Mouse (Mus musculus): ENCODE measurements around the gene Noc2l. TPM values are rescaled to one million over a fixed set of nuclear protein-coding genes. Genes with fewer than 3 reads are reported as not detected.

Noc2l gene
- polyA plus RNA-seq, 1 experiment = 2.9 TPM

DNA sequence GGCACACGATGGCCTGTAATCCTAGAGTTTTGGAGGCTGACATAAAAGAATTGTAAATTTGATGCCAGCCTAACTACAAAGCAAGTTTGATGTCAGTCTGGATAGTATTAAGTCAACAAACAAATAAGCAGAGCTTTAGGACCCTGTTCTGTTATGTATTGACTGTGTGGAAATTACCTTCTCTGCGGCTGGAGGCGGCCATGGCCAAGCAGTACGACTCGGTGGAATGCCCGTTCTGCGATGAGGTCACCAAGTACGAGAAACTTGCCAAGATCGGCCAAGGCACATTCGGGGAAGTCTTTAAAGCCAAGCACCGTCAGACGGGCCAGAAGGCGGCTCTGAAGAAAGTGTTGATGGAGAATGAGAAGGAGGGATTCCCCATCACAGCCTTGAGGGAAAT is 22.7 kb upstream of the Noc2l start:
- no peaks in the 10 kb centered on the region for H3K36me3 ChIP-seq (ENCODE audit: control insufficient read depth)

DNA sequence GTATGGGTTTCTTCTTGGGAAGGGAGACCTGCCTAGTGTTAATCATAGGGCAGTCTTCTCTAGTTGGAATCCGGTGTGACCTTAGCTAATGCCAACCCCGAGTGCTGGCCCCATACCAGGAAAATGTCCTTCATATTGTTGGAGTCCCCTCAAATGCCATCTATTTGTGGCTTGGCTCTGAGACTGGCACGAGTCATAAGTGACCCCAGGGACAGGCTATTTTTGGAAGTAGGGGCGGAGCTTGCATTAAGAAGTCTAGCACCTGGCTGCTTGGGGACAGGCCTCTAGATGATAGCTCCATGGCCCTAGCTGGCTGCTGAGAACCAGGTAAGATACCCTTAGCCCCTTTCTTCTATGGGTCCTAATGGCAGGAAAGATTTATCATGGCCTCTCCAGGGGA is 20.2 kb upstream of the Noc2l start, which contains the start of gene Perm1:
Gene Perm1, plus strand, starts transcription at position 220 of the 400 bp plus-strand sequence.
- H3K27me3 ChIP-seq (ENCODE audit: control insufficient read depth) = peaks cover 4% of the 10 kb centered on the region
- H3K36me3 ChIP-seq (ENCODE audit: control insufficient read depth) = no peaks in the 10 kb centered on the region
- no peak for TF ChIP-seq GATA1 (IDR thresholded peaks at IDR 0.05; ENCODE audit: low read length)
- no peaks in the 10 kb centered on the region for H3K4me1 ChIP-seq (ENCODE audit: control insufficient read depth)
- H3K4me3 ChIP-seq (replicated peaks) = no peak within 1 kb of the TSS
- H3K9me3 ChIP-seq (ENCODE audit: control insufficient read depth, low read length) = no peaks in the 10 kb centered on the region

More for the DNA sequence above, 22.7 kb upstream of the Noc2l start:
- Histone ChIP-seq H3K9me3 (ENCODE audit: control insufficient read depth, low read length) (no peaks in the 10 kb centered on the region), H3K27me3 (ENCODE audit: control insufficient read depth) (peaks cover 6% of the 10 kb centered on the region), H3K4me3 (replicated peaks) (no peak overlapping the region), H3K4me1 (ENCODE audit: control insufficient read depth) (no peaks in the 10 kb centered on the region)
- no peak for TF ChIP-seq TAL1 (IDR thresholded peaks at IDR 0.05; ENCODE audit: low read length)
- TF ChIP-seq GATA1 (IDR thresholded peaks at IDR 0.05; ENCODE audit: low read length) = no peak

DNA sequence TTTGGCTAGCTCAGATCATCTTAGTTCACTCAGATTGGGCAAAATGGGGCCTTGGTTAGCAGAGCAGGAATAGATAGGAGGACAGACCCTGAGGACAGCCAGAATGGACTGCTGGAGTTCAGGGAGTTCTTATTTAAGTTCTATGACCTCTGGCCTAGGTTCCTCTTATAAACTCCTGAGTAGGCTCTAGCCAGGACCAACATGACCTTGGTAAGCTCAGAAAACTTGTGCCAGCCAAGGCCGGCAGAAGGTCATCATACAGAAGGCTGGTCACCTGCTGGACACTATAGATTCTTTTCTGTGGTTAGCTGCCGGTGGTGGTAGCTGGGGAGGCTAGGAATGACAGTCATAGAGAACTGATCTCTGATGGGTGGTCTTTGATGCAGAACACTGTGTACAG is 19.6 kb upstream of the Noc2l start:
- H3K9me3 ChIP-seq (ENCODE audit: control insufficient read depth, low read length) = no peaks in the 10 kb centered on the region
- TF ChIP-seq TAL1 (IDR thresholded peaks at IDR 0.05; ENCODE audit: low read length) (no peak), GATA1 (IDR thresholded peaks at IDR 0.05; ENCODE audit: low read length) (no peak)

DNA sequence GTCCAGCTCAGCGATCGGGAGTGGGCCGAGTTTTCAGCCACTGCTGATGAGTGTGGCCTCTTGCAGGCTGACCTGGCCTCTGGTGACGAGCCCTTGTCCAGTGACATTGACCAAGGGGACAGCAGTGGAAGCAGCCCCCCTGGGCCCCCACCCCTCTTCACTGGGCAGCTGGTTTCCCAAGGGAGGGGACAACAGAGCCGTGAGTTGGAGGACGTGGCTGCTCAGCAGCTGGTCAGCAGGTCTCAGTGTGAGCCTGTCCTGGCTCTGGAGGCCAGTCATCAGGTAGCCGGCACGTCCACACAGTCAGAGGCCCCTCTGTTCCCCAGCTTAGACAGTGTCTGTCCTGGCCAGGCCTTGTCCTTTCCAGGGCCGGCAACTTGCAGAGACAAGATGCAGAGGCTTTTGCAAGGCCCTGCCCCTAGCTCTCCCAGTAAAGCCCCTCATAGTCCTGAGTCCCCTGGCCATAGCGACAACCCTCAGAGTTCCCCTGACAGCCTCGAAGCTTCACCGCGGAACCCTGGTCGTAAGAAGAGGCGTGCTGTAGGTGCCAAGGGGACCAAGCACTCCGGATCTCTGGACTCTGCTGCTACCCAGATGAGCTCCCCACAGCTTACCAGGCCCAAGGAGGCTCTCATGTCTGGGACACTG is 18.7 kb upstream of the Noc2l start:
- Histone ChIP-seq H3K27me3 (ENCODE audit: control insufficient read depth) (peaks cover 4% of the 10 kb centered on the region), H3K36me3 (ENCODE audit: control insufficient read depth) (no peaks in the 10 kb centered on the region), H3K4me3 (replicated peaks) (no peak overlapping the region), H3K9me3 (ENCODE audit: control insufficient read depth, low read length) (no peaks in the 10 kb centered on the region), H3K4me1 (ENCODE audit: control insufficient read depth) (peaks cover 5% of the 10 kb centered on the region)
- TF ChIP-seq GATA1 (IDR thresholded peaks at IDR 0.05; ENCODE audit: low read length) (no peak), TAL1 (IDR thresholded peaks at IDR 0.05; ENCODE audit: low read length) (no peak)

More for the DNA sequence above, 19.6 kb upstream of the Noc2l start:
- Histone ChIP-seq H3K4me1 (ENCODE audit: control insufficient read depth) (peaks cover 3% of the 10 kb centered on the region), H3K36me3 (ENCODE audit: control insufficient read depth) (no peaks in the 10 kb centered on the region), H3K4me3 (replicated peaks) (no peak overlapping the region), H3K27me3 (ENCODE audit: control insufficient read depth) (peaks cover 4% of the 10 kb centered on the region)

DNA sequence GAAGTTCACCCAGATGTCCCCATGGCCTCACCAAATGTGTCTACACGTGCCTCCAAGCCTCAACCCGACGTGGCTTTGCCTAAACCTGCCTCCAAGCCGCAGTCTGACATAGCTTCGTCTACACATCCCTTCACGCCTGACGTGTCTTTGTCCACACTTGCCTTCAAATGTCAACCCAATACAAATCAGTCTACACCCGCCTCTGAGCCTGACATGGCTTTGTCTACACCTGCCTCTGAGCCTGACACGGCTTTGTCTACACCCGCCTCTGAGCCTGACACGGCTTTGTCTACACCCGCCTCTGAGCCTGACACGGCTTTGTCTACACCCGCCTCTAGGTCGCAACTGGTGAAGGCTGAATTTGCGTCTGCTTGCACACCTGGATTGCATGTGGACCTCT is 18.0 kb upstream of the Noc2l start:
- H3K36me3 ChIP-seq (ENCODE audit: control insufficient read depth) = no peaks in the 10 kb centered on the region
- no peak overlapping the region for H3K4me3 ChIP-seq (replicated peaks)
- no peaks in the 10 kb centered on the region for H3K9me3 ChIP-seq (ENCODE audit: control insufficient read depth, low read length)
- no peak for TF ChIP-seq TAL1 (IDR thresholded peaks at IDR 0.05; ENCODE audit: low read length)
- TF ChIP-seq GATA1 (IDR thresholded peaks at IDR 0.05; ENCODE audit: low read length) = no peak
- peaks cover 5% of the 10 kb centered on the region for H3K4me1 ChIP-seq (ENCODE audit: control insufficient read depth)
- H3K27me3 ChIP-seq (ENCODE audit: control insufficient read depth) = peaks cover 4% of the 10 kb centered on the region

DNA sequence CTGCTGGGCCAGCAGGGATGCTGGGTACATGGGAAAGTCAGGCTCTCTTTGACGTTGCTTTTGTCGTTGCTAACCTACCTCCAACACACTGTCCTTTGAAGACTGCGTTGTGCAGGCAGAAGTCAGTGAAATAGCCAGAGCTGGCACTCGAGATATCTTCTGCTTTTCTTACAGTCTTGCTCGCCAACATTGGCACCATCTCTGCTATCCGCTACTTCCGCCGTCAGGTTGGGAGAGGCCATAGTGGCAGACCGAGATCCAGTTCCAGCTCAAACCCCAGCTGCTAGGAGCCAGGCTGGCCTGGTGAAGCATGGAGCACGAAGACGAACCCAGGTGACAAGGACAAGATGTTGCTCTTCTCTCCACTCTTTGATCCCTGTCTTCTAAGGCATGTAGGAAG is 15.9 kb upstream of the Noc2l start:
- Histone ChIP-seq H3K36me3 (ENCODE audit: control insufficient read depth) (no peaks in the 10 kb centered on the region), H3K4me3 (replicated peaks) (no peak overlapping the region), H3K4me1 (ENCODE audit: control insufficient read depth) (peaks cover 5% of the 10 kb centered on the region), H3K9me3 (ENCODE audit: control insufficient read depth, low read length) (no peaks in the 10 kb centered on the region), H3K27me3 (ENCODE audit: control insufficient read depth) (peaks cover 4% of the 10 kb centered on the region)
- TF ChIP-seq GATA1 (IDR thresholded peaks at IDR 0.05; ENCODE audit: low read length) (no peak), TAL1 (IDR thresholded peaks at IDR 0.05; ENCODE audit: low read length) (no peak)

DNA sequence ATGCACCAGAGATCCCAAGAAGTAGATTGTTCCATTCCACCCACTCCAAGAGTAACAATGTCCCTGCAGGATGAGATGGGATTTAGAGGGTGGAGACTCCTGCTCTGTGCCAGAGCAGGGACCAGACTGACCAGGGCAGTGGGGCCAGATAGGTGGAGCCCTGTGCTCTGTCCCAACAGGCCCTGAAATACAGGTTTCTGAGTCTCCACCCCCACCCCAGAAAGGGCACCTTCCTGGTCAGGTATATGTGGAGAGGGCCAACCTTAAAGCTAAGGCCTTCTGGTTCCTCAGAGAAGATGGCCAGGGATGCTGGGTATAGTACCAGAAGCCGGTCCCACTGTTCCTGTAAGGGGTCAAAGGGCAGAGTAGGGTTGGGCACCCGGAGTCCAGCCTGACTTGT is 11.5 kb upstream of the Noc2l start:
- TF ChIP-seq GATA1 (IDR thresholded peaks at IDR 0.05; ENCODE audit: low read length) (no peak), TAL1 (IDR thresholded peaks at IDR 0.05; ENCODE audit: low read length) (no peak)

DNA sequence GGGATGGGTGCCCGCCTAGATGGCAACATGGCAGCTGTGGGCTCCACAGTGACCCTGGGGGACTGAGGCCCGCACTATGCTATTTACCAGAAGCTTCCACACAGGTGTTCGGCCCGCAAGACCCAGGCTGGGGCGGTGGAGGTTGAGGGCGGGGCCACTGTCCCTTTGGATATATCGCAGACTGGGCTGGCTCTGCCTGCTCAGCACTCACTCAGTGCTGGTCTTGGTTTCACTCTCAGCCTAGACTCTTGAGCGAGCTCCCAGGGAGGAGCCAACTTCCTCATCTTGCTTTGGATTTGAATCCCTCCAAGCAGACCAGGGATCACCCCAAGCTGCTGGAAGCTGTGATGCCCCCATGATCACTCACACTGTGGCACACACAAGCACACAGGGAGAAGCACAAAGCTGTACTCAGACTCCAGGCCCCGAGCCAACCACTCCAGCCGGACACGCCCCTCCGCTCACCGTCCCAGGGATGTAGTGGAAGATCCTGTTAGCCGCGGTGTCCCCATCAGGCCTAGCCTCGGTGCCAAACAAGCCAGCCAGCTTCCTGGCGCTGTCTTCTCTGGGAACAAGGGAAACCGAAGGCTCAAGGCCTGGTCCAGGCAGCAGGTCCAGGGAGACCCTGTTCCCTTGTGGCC is 7.9 kb upstream of the Noc2l start:
- peaks cover 40% of the 10 kb centered on the region for H3K36me3 ChIP-seq (ENCODE audit: control insufficient read depth)
- TF ChIP-seq TAL1 (IDR thresholded peaks at IDR 0.05; ENCODE audit: low read length) (no peak), GATA1 (IDR thresholded peaks at IDR 0.05; ENCODE audit: low read length) (no peak)
- no peak overlapping the region for H3K4me3 ChIP-seq (replicated peaks)
- H3K4me1 ChIP-seq (ENCODE audit: control insufficient read depth) = peaks cover 22% of the 10 kb centered on the region
- H3K9me3 ChIP-seq (ENCODE audit: control insufficient read depth, low read length) = no peaks in the 10 kb centered on the region
- no peaks in the 10 kb centered on the region for H3K27me3 ChIP-seq (ENCODE audit: control insufficient read depth)

More for the DNA sequence above, 11.5 kb upstream of the Noc2l start:
- no peaks in the 10 kb centered on the region for H3K9me3 ChIP-seq (ENCODE audit: control insufficient read depth, low read length)
- H3K4me1 ChIP-seq (ENCODE audit: control insufficient read depth) = peaks cover 21% of the 10 kb centered on the region
- peaks cover 4% of the 10 kb centered on the region for H3K36me3 ChIP-seq (ENCODE audit: control insufficient read depth)
- no peak overlapping the region for H3K4me3 ChIP-seq (replicated peaks)
- H3K27me3 ChIP-seq (ENCODE audit: control insufficient read depth) = no peaks in the 10 kb centered on the region

DNA sequence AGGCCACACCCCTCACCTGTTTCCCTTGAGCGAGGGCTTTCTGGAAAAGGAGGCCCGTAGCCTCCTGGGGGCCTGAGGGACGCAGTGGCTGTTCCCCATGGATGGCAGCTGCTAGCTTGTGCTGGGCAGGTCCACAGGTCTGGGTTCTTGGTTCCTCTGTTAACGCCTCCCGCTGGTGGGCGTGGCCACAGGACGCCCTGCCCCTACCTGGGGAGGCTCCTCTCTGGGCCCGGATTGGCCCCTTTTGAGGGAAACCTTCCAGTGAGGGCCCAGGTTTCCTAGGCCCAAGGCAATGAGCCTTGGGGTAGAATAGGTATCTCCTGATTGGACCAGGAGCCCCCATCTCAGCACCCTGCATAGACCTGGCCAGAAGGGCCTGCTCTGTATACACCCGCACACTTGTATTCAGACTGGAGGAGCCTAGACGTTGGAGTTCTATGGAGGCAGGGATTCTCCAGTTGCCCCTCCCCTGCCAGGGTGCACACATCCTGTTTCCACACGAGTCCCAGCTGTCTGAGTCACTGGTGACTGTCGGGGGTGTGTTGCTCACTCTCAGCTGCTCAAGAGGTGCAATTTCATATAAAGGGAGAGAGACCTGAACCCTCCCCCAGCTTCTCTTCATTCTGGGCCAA is 7.3 kb upstream of the Noc2l start:
- H3K9me3 ChIP-seq (ENCODE audit: control insufficient read depth, low read length) = no peaks in the 10 kb centered on the region
- TF ChIP-seq TAL1 (IDR thresholded peaks at IDR 0.05; ENCODE audit: low read length) = no peak
- peaks cover 28% of the 10 kb centered on the region for H3K4me1 ChIP-seq (ENCODE audit: control insufficient read depth)
- H3K36me3 ChIP-seq (ENCODE audit: control insufficient read depth) = peaks cover 46% of the 10 kb centered on the region
- H3K27me3 ChIP-seq (ENCODE audit: control insufficient read depth) = no peaks in the 10 kb centered on the region
- H3K4me3 ChIP-seq (replicated peaks) = no peak overlapping the region
